Mouse (Mus musculus) frontal cortex, postnatal 36 days (tissue): ENCODE data around the gene Sh3rf3.

Experiments
- DNase-seq, 2 experiments: peaks; one replicate each; pipeline ENCODE4 v3.0.0; 2022; ENCODE audit warnings: low spot score in 2 of 2

Gene Sh3rf3

GRCm38 (mm10) chr10:58915301-58916245 is 102.4 kb downstream of the Sh3rf3 start:
- no peak for DNase-seq

- DNase-seq = no peak
These were observed 108.6 kb downstream of the Sh3rf3 start for GRCm38 (mm10) chr10:58921643-58922188.

GRCm38 (mm10) chr10:58922216-58922829 is 109.2 kb downstream of the Sh3rf3 start:
- DNase-seq = no peak

GRCm38 (mm10) chr10:58922993-58923392 is 109.8 kb downstream of the Sh3rf3 start:
- DNase-seq = no peak

- DNase-seq = peak in 1 of 2 experiments; percentile 60
These were observed 113.4 kb downstream of the Sh3rf3 start for GRCm38 (mm10) chr10:58926578-58926977.

- no peak for DNase-seq
These were observed 115.8 kb downstream of the Sh3rf3 start for GRCm38 (mm10) chr10:58928952-58929442.

- DNase-seq = no peak
These were observed 119.1 kb downstream of the Sh3rf3 start for GRCm38 (mm10) chr10:58932151-58932773.

GRCm38 (mm10) chr10:58935606-58936005 is 122.4 kb downstream of the Sh3rf3 start:
- DNase-seq = no peak

- peak in 1 of 2 experiments; percentile 48 for DNase-seq
These were observed 123.3 kb downstream of the Sh3rf3 start for GRCm38 (mm10) chr10:58936441-58936860.

GRCm38 (mm10) chr10:58937521-58937920 is 124.4 kb downstream of the Sh3rf3 start:
- no peak for DNase-seq

- DNase-seq = no peak
These were observed 129.7 kb downstream of the Sh3rf3 start for GRCm38 (mm10) chr10:58942819-58943218.

- DNase-seq = no peak
These were observed 130.7 kb downstream of the Sh3rf3 start for GRCm38 (mm10) chr10:58943661-58944400.

GRCm38 (mm10) chr10:58944930-58945329 is 131.8 kb downstream of the Sh3rf3 start:
- no peak for DNase-seq

GRCm38 (mm10) chr10:58949770-58950638 is 136.8 kb downstream of the Sh3rf3 start:
- DNase-seq = no peak

GRCm38 (mm10) chr10:58960193-58960592 is 147.0 kb downstream of the Sh3rf3 start:
- DNase-seq = no peak

- no peak for DNase-seq
These were observed 155.1 kb downstream of the Sh3rf3 start for GRCm38 (mm10) chr10:58968236-58968635.

GRCm38 (mm10) chr10:58969351-58969750 is 156.2 kb downstream of the Sh3rf3 start:
- no peak for DNase-seq

- DNase-seq = no peak
These were observed 159.0 kb downstream of the Sh3rf3 start for GRCm38 (mm10) chr10:58972115-58972514.

- no peak for DNase-seq
These were observed 161.0 kb downstream of the Sh3rf3 start for GRCm38 (mm10) chr10:58974138-58974537.

- no peak for DNase-seq
These were observed 166.3 kb downstream of the Sh3rf3 start for GRCm38 (mm10) chr10:58979320-58979959.
